Mouse (Mus musculus) midbrain, embryonic 12.5 days (tissue): ENCODE data around the gene Agxt2. TPM values are rescaled to one million over a fixed set of nuclear protein-coding genes. Genes with fewer than 3 reads are reported as not detected.

Experiments
- ATAC-seq: fragments of 200-750 bp; cut with Nextera tagmentation; 2 replicates; pipeline ENCODE4 v1.8.0; 2017; ENCODE audit warnings: low read depth, moderate TSS enrichment, moderate library complexity; ENCODE audit not compliant: low FRiP score
- H3K27ac ChIP-seq: fragments of 300-500 bp; sonication (generic); replicated peaks from 2 replicates; pipeline ENCODE4 v1.5.1; 2016; ENCODE audit warnings: mild to moderate bottlenecking
- H3K27me3 ChIP-seq: fragments of 300-500 bp; sonication (generic); 2 replicates; pipeline ENCODE4 v1.6.1; 2016; ENCODE audit warnings: mild to moderate bottlenecking
- H3K36me3 ChIP-seq: fragments of 300-500 bp; sonication (generic); 2 replicates; pipeline ENCODE4 v1.6.1; 2016
- H3K4me1 ChIP-seq: fragments of 300-500 bp; sonication (generic); 2 replicates; pipeline ENCODE4 v1.6.1; 2016
- H3K4me2 ChIP-seq: fragments of 300-500 bp; sonication (generic); replicated peaks from 2 replicates; pipeline ENCODE4 v1.6.1; 2016; ENCODE audit warnings: mild to moderate bottlenecking, moderate library complexity
- H3K4me3 ChIP-seq: fragments of 300-500 bp; sonication (generic); 2 replicates; pipeline ENCODE4 v1.5.1; 2016; ENCODE audit warnings: mild to moderate bottlenecking
- H3K9ac ChIP-seq: fragments of 300-500 bp; sonication (generic); replicated peaks from 2 replicates; pipeline ENCODE4 v1.6.1; 2016; ENCODE audit warnings: mild to moderate bottlenecking, moderate library complexity
- H3K9me3 ChIP-seq: fragments of 300-500 bp; sonication (generic); 2 replicates; pipeline ENCODE4 v1.6.1; 2016; ENCODE audit warnings: mild to moderate bottlenecking
- WGBS: fragments of 180-500 bp; shearing (Covaris S2); methylation state at CpG from one replicate; pipeline ENCODE4 v1.1.7; 2016; 5-methylcytosine and 5-hydroxymethylcytosine counted together
- polyA plus RNA-seq: library from polyadenylated mRNA; unstranded; fragments of >200 nt; fragmentation: Nextera tagmentation; extraction: Ambion mirVana; gene quantifications from 2 replicates; pipeline ENCODE4 v1.2.1, GENCODE M21; 2016

Gene Agxt2
- polyA plus RNA-seq, 1 experiment from 2014 or later, result not detected

- H3K36me3 ChIP-seq, result peaks cover 16% of the 10 kb centered on the region
- no peak for ATAC-seq
- no peak overlapping the region for H3K9ac ChIP-seq
- H3K4me3 ChIP-seq, result no peak overlapping the region
- no peak overlapping the region for H3K27ac ChIP-seq
- no peaks in the 10 kb centered on the region for H3K27me3 ChIP-seq
- no peaks in the 10 kb centered on the region for H3K4me1 ChIP-seq
- H3K4me2 ChIP-seq, result no peak overlapping the region
- 0 out of 2 replicates have a peak, but pooled peaks cover 3% of the 10 kb centered on the region for H3K9me3 ChIP-seq
- WGBS, result 78% methylated on average over 6 of the region's 6 CpGs
Measured at GRCm38 (mm10) chr15:10439963-10440362, 81.6 kb downstream of the Agxt2 start.

GRCm38 (mm10) chr15:10441493-10441892 lies 83.2 kb downstream of the Agxt2 start:
- H3K4me1 ChIP-seq, result no peaks in the 10 kb centered on the region
- H3K36me3 ChIP-seq, result peaks cover 23% of the 10 kb centered on the region
- H3K4me2 ChIP-seq, result no peak overlapping the region
- 92% methylated on average over 9 of the region's 9 CpGs for WGBS
- no peak overlapping the region for H3K27ac ChIP-seq
- H3K4me3 ChIP-seq, result no peak overlapping the region
- H3K27me3 ChIP-seq, result no peaks in the 10 kb centered on the region
- no peak overlapping the region for H3K9ac ChIP-seq
- ATAC-seq, result no peak
- H3K9me3 ChIP-seq, result 0 out of 2 replicates have a peak, but pooled peaks cover under 1% of the 10 kb centered on the region

- Histone ChIP-seq H3K4me2 (no peak overlapping the region), H3K4me1 (no peaks in the 10 kb centered on the region), H3K27ac (no peak overlapping the region), H3K27me3 (no peaks in the 10 kb centered on the region), H3K9me3 (no peaks in the 10 kb centered on the region), H3K4me3 (no peak overlapping the region), H3K9ac (no peak overlapping the region), H3K36me3 (peaks cover 27% of the 10 kb centered on the region)
- ATAC-seq, result no peak
- 72% methylated on average over 1 of the region's 1 CpGs for WGBS
Measured at GRCm38 (mm10) chr15:10442275-10442674, 83.9 kb downstream of the Agxt2 start.

GRCm38 (mm10) chr15:10447102-10447501 lies 88.8 kb downstream of the Agxt2 start:
- Histone ChIP-seq H3K4me2 (no peak overlapping the region), H3K9me3 (no peaks in the 10 kb centered on the region), H3K36me3 (peaks cover 44% of the 10 kb centered on the region), H3K4me3 (no peak overlapping the region), H3K4me1 (no peaks in the 10 kb centered on the region), H3K9ac (no peak overlapping the region), H3K27ac (no peak overlapping the region), H3K27me3 (no peaks in the 10 kb centered on the region)
- ATAC-seq, result no peak
- WGBS, result 81% methylated on average over 3 of the region's 3 CpGs

Other genes starting within 250 kb of the Agxt2 start
- gene Prlr, start 181.3 kb upstream of the Agxt2 start, polyA plus RNA-seq, result 0.03 and 0.11 TPM in 2 replicates
- gene Gm21973, start 33.2 kb upstream of the Agxt2 start, polyA plus RNA-seq, result not detected in 2 replicates
- 16.3 and 18.6 TPM in 2 replicates for gene Dnajc21, start 112.0 kb downstream of the Agxt2 start, polyA plus RNA-seq
- gene Brix1, start 127.4 kb downstream of the Agxt2 start, polyA plus RNA-seq, result 101 and 119 TPM in 2 replicates
- 41.3 and 42.4 TPM in 2 replicates for gene Rad1, start 127.5 kb downstream of the Agxt2 start, polyA plus RNA-seq
- gene Ttc23l, start 200.1 kb downstream of the Agxt2 start, polyA plus RNA-seq, result not detected in 2 replicates